Mouse (Mus musculus): ENCODE results near the gene Cenpj. TPM values are rescaled to one million over a fixed set of nuclear protein-coding genes. Genes with fewer than 3 reads are reported as not detected.
A peak's percentile ranks its signal among the peaks of the same experiment; 100 is the strongest.

The Cenpj gene
- polyA plus RNA-seq, 1 experiment from 2014 or later: 24.3 TPM

- H3K9me3 ChIP-seq (replicated peaks): no peaks in the 10 kb centered on the region
- H3K36me3 ChIP-seq: no peaks in the 10 kb centered on the region
- H3K4me1 ChIP-seq: peaks cover 15% of the 10 kb centered on the region
- peak overlapping the region; percentile 63 for H3K4me3 ChIP-seq
- DNase-seq (ENCODE audit: low spot score): no peak
- H3K27ac ChIP-seq (replicated peaks): no peak overlapping the region
- peaks cover 11% of the 10 kb centered on the region for H3K27me3 ChIP-seq (ENCODE audit: low read depth, poor library complexity, severe bottlenecking)
- WGBS: 77% methylated on average over 18 of the region's 18 CpGs
Measured at GRCm38 (mm10) chr14:56575969-56576901, 1.0 kb upstream of the Cenpj start.

DNA sequence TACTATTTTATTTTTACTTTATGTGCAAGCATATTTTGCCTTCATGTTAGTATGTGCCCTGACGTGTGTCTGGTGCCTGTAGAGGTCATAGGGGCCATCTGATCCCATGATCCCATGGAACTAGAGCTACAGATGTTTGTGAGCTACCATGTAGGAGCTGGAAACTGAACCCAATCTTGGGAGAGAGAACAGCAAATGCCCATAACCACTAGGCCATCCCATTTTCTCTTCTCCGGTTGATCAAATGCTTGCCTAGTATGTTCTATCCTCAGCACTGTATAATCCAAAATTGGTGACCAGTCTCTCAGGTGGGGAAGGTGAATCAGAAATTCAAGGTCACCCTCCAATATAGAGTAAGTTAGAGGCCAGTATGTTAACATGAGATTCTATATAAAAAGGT lies 2.7 kb downstream of the Cenpj start:
- H3K4me1 ChIP-seq: peaks cover 37% of the 10 kb centered on the region
- no peak for DNase-seq (ENCODE audit: low spot score)
- peaks cover 11% of the 10 kb centered on the region for H3K27me3 ChIP-seq (ENCODE audit: low read depth, poor library complexity, severe bottlenecking)
- WGBS: 70% methylated on average over 2 of the region's 2 CpGs
- H3K9me3 ChIP-seq (replicated peaks): no peaks in the 10 kb centered on the region
- H3K4me3 ChIP-seq: peak overlapping the region; percentile 83
- H3K27ac ChIP-seq (replicated peaks): peak overlapping the region; percentile 92
- H3K36me3 ChIP-seq: no peaks in the 10 kb centered on the region

DNA sequence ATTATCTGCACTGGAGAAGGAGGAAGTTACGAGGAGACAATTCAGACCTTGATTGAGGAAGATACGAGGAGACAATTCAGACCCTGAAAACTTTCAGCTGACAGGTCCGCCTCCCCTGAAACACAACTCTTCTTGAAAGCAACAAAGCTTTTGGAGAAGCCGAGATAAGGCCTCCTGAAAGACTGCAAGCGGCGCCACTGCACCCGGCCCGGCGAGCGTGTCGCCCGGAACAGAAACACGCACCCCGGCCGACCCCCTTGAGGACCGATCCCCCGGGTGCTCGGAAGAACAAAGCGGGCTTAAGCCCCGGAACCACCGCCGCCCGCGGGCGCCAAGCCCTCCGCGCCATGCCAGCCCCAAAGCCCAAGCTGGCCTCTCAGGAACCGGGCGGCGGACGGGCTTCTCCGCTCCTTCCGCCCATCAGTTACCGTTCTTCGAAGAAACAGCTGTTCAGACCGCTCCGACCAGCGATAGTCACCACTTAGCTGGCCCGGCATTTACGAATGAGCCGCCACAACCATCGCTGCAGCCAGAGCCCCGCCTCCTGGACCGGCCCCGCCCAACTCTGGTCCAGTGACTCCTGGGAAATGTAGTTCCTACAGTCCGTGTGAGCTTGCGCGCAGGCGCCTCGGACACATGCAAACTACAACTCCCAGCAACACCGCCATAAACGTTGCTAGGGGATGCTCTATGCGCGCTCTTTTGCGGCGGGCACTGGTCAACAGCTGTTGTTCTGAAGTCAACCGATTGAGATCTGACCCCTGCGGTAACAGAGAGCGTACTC lies 3.7 kb downstream of the Cenpj start:
- Histone ChIP-seq H3K4me1 (peaks cover 37% of the 10 kb centered on the region), H3K27me3 (ENCODE audit: low read depth, poor library complexity, severe bottlenecking) (peaks cover 11% of the 10 kb centered on the region), H3K4me3 (peak overlapping the region; percentile 83), H3K9me3 (replicated peaks) (no peaks in the 10 kb centered on the region), H3K27ac (replicated peaks) (peak overlapping the region; percentile 92), H3K36me3 (peaks cover 4% of the 10 kb centered on the region)
- under 1% methylated on average over 59 of the region's 59 CpGs for WGBS
- peak; percentile 98 for DNase-seq (ENCODE audit: low spot score)

GRCm38 (mm10) chr14:56569041-56569440 lies 6.2 kb downstream of the Cenpj start:
- peaks cover 28% of the 10 kb centered on the region for H3K4me1 ChIP-seq
- WGBS: 91% methylated on average over 4 of the region's 4 CpGs

DNA sequence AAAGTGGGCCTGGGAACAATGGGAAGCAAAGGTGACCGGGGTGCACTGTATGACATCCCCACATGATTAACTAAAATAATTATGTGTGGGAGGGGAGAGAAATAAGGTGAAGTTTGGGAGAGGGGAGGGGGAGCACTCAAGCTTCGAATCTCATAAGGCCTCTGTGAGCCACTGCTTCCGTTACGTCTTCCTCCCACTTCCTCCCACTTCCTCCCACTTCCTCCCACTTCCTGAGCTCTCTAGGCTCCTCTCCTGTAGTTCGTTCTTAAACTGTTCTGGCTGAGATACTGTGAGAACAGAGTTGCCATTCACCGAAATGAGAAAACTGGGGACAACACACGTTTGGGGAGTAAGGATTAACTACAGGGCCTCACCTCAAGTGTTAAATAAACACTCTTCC lies 7.7 kb downstream of the Cenpj start:
- no peak overlapping the region for H3K4me3 ChIP-seq
- no peak for DNase-seq (ENCODE audit: low spot score)
- WGBS: 80% methylated on average over 7 of the region's 7 CpGs

More at GRCm38 (mm10) chr14:56569041-56569440, 6.2 kb downstream of the Cenpj start:
- Histone ChIP-seq H3K9me3 (replicated peaks) (no peaks in the 10 kb centered on the region), H3K36me3 (peaks cover 23% of the 10 kb centered on the region), H3K27ac (replicated peaks) (no peak overlapping the region), H3K27me3 (ENCODE audit: low read depth, poor library complexity, severe bottlenecking) (no peaks in the 10 kb centered on the region), H3K4me3 (no peak overlapping the region)
- no peak for DNase-seq (ENCODE audit: low spot score)

GRCm38 (mm10) chr14:56559134-56559533 lies 16.1 kb downstream of the Cenpj start:
- 92% methylated on average over 3 of the region's 3 CpGs for WGBS
- H3K27ac ChIP-seq (replicated peaks): no peak overlapping the region
- H3K4me3 ChIP-seq: no peak overlapping the region
- H3K4me1 ChIP-seq: no peaks in the 10 kb centered on the region
- no peaks in the 10 kb centered on the region for H3K9me3 ChIP-seq (replicated peaks)
- H3K36me3 ChIP-seq: peaks cover 79% of the 10 kb centered on the region
- no peak for DNase-seq (ENCODE audit: low spot score)
- H3K27me3 ChIP-seq (ENCODE audit: low read depth, poor library complexity, severe bottlenecking): no peaks in the 10 kb centered on the region

More for the DNA sequence above, 7.7 kb downstream of the Cenpj start:
- Histone ChIP-seq H3K9me3 (replicated peaks) (no peaks in the 10 kb centered on the region), H3K27me3 (ENCODE audit: low read depth, poor library complexity, severe bottlenecking) (no peaks in the 10 kb centered on the region), H3K36me3 (peaks cover 36% of the 10 kb centered on the region), H3K4me1 (peaks cover 26% of the 10 kb centered on the region), H3K27ac (replicated peaks) (no peak overlapping the region)

- Histone ChIP-seq H3K4me3 (no peak overlapping the region), H3K27me3 (ENCODE audit: low read depth, poor library complexity, severe bottlenecking) (no peaks in the 10 kb centered on the region), H3K36me3 (peaks cover 86% of the 10 kb centered on the region), H3K27ac (replicated peaks) (no peak overlapping the region), H3K4me1 (no peaks in the 10 kb centered on the region), H3K9me3 (replicated peaks) (no peaks in the 10 kb centered on the region)
- DNase-seq (ENCODE audit: low spot score): no peak
- WGBS: 90% methylated on average over 2 of the region's 2 CpGs
Measured at GRCm38 (mm10) chr14:56554716-56555115, 20.5 kb downstream of the Cenpj start.

DNA sequence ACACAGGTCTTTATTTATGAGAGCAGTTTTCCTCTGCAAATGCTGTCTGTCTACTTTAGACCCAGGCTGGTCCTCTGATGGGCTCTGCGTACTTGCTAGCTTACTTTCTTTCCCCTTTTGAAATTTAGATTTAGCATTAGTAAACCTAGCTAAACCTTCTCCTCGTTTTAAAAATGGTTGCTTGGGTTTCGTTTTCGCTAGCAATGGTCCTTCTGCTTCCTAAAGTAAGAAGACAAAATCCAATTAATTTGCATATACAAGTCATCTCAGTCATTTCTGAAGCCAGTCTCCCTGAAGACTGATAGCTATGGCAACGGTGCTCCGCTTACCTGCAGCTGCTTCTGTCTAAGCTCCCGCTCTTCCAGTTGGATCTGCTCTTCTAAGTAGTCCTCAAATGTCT lies 21.9 kb downstream of the Cenpj start:
- peaks cover 87% of the 10 kb centered on the region for H3K36me3 ChIP-seq
- H3K4me3 ChIP-seq: no peak overlapping the region
- no peaks in the 10 kb centered on the region for H3K27me3 ChIP-seq (ENCODE audit: low read depth, poor library complexity, severe bottlenecking)
- 95% methylated on average over 7 of the region's 7 CpGs for WGBS
- no peak overlapping the region for H3K27ac ChIP-seq (replicated peaks)
- H3K4me1 ChIP-seq: no peaks in the 10 kb centered on the region
- no peaks in the 10 kb centered on the region for H3K9me3 ChIP-seq (replicated peaks)
- DNase-seq (ENCODE audit: low spot score): no peak

DNA sequence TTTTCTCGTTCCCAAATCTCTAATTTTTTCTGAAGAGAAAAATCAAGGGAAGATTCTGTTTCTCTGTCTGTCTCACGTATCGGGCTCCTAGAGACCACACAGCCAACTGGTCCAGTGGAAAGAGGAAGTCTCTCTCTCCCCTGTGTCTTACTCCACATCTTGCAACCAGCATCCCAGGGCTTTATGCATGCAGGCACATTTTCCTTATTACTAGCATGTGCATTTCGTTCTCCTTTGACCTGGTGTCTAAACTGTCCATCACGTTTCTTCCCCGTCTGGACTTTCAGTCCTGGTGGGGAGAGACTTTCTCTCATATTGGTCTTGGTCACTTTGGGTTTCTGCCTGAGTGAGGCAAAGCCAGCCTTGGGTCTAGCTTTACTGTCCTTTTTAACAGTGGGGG lies 22.3 kb downstream of the Cenpj start:
- H3K4me1 ChIP-seq: no peaks in the 10 kb centered on the region
- no peaks in the 10 kb centered on the region for H3K9me3 ChIP-seq (replicated peaks)
- peaks cover 87% of the 10 kb centered on the region for H3K36me3 ChIP-seq
- H3K4me3 ChIP-seq: no peak overlapping the region
- H3K27me3 ChIP-seq (ENCODE audit: low read depth, poor library complexity, severe bottlenecking): no peaks in the 10 kb centered on the region
- no peak overlapping the region for H3K27ac ChIP-seq (replicated peaks)
- DNase-seq (ENCODE audit: low spot score): no peak
- WGBS: 93% methylated on average over 6 of the region's 6 CpGs

DNA sequence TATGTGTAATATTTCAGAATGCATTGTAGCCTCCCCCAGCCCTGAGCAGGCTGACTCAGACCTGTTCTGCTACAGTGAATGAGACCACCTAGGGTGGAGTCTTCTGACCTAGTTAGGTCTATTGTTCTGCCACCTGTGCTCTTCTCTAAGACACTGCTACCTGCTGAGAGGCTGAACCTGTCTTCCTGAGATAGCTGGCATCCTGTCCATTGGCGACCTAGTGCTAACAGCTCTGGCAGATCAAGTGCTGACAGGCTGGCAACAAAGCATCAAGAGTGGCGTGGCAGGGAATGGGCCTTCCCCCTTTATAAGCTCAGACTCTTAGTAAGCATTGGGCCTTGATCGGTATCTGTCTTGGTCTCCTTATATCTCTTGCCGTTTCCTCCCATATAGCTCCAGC lies 24.3 kb downstream of the Cenpj start:
- no peak for DNase-seq (ENCODE audit: low spot score)
- Histone ChIP-seq H3K4me1 (no peaks in the 10 kb centered on the region), H3K27ac (replicated peaks) (no peak overlapping the region), H3K9me3 (replicated peaks) (no peaks in the 10 kb centered on the region), H3K4me3 (no peak overlapping the region), H3K36me3 (peaks cover 87% of the 10 kb centered on the region), H3K27me3 (ENCODE audit: low read depth, poor library complexity, severe bottlenecking) (no peaks in the 10 kb centered on the region)
- 88% methylated on average over 4 of the region's 4 CpGs for WGBS

- H3K4me1 ChIP-seq: no peaks in the 10 kb centered on the region
- H3K27ac ChIP-seq (replicated peaks): no peak overlapping the region
- WGBS: 98% methylated on average over 4 of the region's 4 CpGs
- H3K4me3 ChIP-seq: no peak overlapping the region
- no peaks in the 10 kb centered on the region for H3K27me3 ChIP-seq (ENCODE audit: low read depth, poor library complexity, severe bottlenecking)
- no peaks in the 10 kb centered on the region for H3K9me3 ChIP-seq (replicated peaks)
- no peak for DNase-seq (ENCODE audit: low spot score)
- peaks cover 76% of the 10 kb centered on the region for H3K36me3 ChIP-seq
Measured at GRCm38 (mm10) chr14:56545491-56545890, 29.7 kb downstream of the Cenpj start.

DNA sequence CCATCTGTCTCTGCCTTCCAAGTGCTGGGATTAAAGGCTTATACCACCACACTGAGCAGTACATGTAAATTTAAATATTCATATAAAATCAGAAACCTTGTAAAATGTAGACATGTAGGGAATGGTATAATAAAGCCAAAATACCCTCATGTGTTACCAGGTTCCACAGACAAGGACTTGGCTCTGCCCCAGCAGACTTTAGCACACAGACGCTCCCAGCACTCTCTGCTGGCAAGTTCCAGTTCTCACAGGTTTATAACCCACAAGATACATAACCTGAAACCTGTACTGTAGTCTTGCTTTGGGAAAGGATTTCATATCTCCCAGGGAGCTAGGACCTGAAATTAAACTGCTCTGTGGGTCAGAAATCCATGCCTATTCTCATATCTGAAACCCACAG lies 30.3 kb downstream of the Cenpj start:
- WGBS: 98% methylated on average over 1 of the region's 1 CpGs

DNA sequence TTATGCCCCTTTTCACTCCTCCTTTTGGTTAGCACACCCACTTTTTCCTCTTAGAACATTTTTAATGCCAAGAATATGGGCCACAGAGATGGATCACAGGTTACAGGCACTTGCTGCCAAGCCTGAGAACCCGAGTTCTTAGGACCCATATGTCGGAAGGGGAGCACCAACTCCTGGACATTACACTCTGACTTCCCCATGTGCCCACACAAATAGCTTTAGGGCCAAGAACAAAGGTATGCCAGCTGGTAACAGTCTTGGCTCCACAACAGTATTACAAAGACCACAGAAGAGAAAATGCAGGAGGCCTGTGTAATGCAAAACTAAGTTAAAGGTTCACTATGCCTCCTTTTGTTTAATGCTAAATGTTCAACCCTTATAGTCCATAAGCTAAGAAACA lies 44.4 kb downstream of the Cenpj start:
- WGBS: 96% methylated on average over 2 of the region's 2 CpGs
- H3K27ac ChIP-seq (replicated peaks): no peak overlapping the region
- H3K4me3 ChIP-seq: no peak overlapping the region
- no peak for DNase-seq (ENCODE audit: low spot score)
- no peaks in the 10 kb centered on the region for H3K27me3 ChIP-seq (ENCODE audit: low read depth, poor library complexity, severe bottlenecking)
- H3K9me3 ChIP-seq (replicated peaks): no peaks in the 10 kb centered on the region
- no peaks in the 10 kb centered on the region for H3K4me1 ChIP-seq
- H3K36me3 ChIP-seq: peaks cover 92% of the 10 kb centered on the region

More for the DNA sequence above, 30.3 kb downstream of the Cenpj start:
- Histone ChIP-seq H3K36me3 (peaks cover 73% of the 10 kb centered on the region), H3K4me3 (no peak overlapping the region), H3K27ac (replicated peaks) (no peak overlapping the region), H3K4me1 (no peaks in the 10 kb centered on the region), H3K27me3 (ENCODE audit: low read depth, poor library complexity, severe bottlenecking) (no peaks in the 10 kb centered on the region), H3K9me3 (replicated peaks) (no peaks in the 10 kb centered on the region)
- no peak for DNase-seq (ENCODE audit: low spot score)
